ENCODE assay signal across 8 mouse cellular contexts in the genomic region with DNA sequence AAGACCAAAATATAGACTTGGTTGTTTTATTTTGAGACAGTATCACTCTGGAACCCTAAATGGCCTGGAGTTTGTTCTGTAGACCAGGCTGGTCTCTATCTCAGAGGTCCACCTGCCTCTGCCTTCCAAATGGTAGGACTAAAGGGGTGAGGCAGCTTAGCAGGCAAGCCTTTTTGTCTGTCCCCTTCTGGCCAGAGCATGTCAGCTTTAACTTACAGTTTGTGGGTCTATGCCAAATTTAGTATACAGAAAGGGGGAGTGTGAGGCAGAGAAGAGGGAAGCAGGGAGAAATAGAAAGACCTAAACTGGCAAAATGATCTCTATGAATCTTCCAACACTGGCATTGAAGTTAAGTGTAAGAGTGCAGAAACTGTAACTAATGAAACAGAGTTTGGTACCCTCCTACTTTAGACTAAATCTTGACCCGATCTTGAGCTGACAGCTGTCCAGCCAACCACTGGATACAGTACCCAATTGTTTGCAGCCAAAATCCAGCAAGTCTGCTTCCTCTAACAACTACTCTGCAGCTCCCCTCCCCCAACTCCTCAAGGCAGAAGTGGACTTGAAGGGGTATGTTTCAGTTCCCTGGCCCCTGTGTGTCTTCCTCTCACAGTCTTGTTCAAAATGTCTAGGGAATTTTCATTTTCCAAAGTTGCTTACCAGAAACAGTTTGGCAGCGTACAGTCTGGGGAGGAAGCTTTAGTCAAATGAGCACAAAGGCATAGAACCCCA.
DNase-seq lines count a peak whose midpoint lies in the region; ATAC-seq lines count a peak whose summit lies in the region.

No protein-coding gene starts in this region.

- H3K79me2 ChIP-seq in macrophage (ENCODE audit: inconsistent target): peaks cover 87% of the 10 kb centered on the region

- no peak overlapping the region for H3K4me2 ChIP-seq in intestine, embryonic 16.5 days (ENCODE audit: low read depth, low read length)

- no peaks in the 10 kb centered on the region for H3K9me3 ChIP-seq in intestine, embryonic 16.5 days (ENCODE audit: control insufficient read depth, low read length)

- peak; percentile 93 for ATAC-seq in common myeloid progenitor, adult 5-6 weeks (replicated peaks; ENCODE audit: low read depth, poor library complexity, severe bottlenecking)
- no peak for ATAC-seq in intestine, embryonic 16.5 days
- no peak for ATAC-seq in inflammation-experienced regulatory T-cells, adult 6 months

- H3K36me3 ChIP-seq in macrophage (ENCODE audit: inconsistent target): no peaks in the 10 kb centered on the region
- no peaks in the 10 kb centered on the region for H3K36me3 ChIP-seq in intestine, embryonic 16.5 days (ENCODE audit: control insufficient read depth, insufficient read depth, low read length)

- H3K27ac ChIP-seq in macrophage: peak overlapping the region; percentile 67
- H3K27ac ChIP-seq in intestine, embryonic 16.5 days (ENCODE audit: low read length): no peak overlapping the region

- DNase-seq in left cerebral cortex, postnatal 10 days (ENCODE audit: extremely low spot score in 1 of 2, low spot score in 2 of 2): peak; percentile 19 to 51
- no peak for DNase-seq in left cerebral cortex, adult 11 months (ENCODE audit: low spot score)
- DNase-seq in heart, postnatal 14 days: peak; percentile 33 to 36
- no peak for DNase-seq in urinary bladder, adult 2 months (ENCODE audit: low spot score)

- no peak overlapping the region for H3K9ac ChIP-seq in intestine, embryonic 16.5 days (ENCODE audit: low read depth, low read length)

- no peaks in the 10 kb centered on the region for H3K27me3 ChIP-seq in intestine, embryonic 16.5 days (replicated peaks; ENCODE audit: control insufficient read depth, insufficient read depth, low read length)

- peaks cover 4% of the 10 kb centered on the region; the same call in 1 of the 2 replicates for H3K4me1 ChIP-seq in intestine, embryonic 16.5 days (ENCODE audit: control insufficient read depth, insufficient read depth, low read length)

- intact Hi-C loops in left cerebral cortex, postnatal 10 days (cut with DNase I): no loop called here
- intact Hi-C loops in heart, postnatal 14 days (cut with DNase I): no loop called here

- no peak overlapping the region for H3K4me3 ChIP-seq in macrophage (ENCODE audit: inconsistent target)
- no peak overlapping the region for H3K4me3 ChIP-seq in intestine, embryonic 16.5 days (ENCODE audit: low read length)

- WGBS in macrophage (ENCODE audit: missing documents): 5% methylated on average over 2 of the region's 2 CpGs
- WGBS in intestine, embryonic 16.5 days: 70% methylated on average over 2 of the region's 2 CpGs

Comparison
In these comparisons a context has a peak if more than half of its experiments do, and no peak if none do; other contexts are left out.
1. DNase-seq: peak in left cerebral cortex, postnatal 10 days (2 of 2) and heart, postnatal 14 days (2 of 2); none in left cerebral cortex, adult 11 months (single experiment) and urinary bladder, adult 2 months (single experiment).